Mouse (Mus musculus): ENCODE results near the gene Mrpl48. TPM values are rescaled to one million over a fixed set of nuclear protein-coding genes. Genes with fewer than 3 reads are reported as not detected.

Mrpl48 gene
- polyA plus RNA-seq, 1 experiment from 2014 or later = 56.6 TPM

- Histone ChIP-seq H3K9me3 (no peaks in the 10 kb centered on the region), H3K4me1 (no peaks in the 10 kb centered on the region; the same call in 1 of the 2 replicates), H3K27me3 (replicated peaks; ENCODE audit: low read depth, poor library complexity, severe bottlenecking) (no peaks in the 10 kb centered on the region), H3K27ac (replicated peaks) (no peak overlapping the region), H3K36me3 (replicated peaks) (peaks cover 14% of the 10 kb centered on the region), H3K4me3 (no peak overlapping the region)
- 96% methylated on average over 3 of the region's 3 CpGs for WGBS
- no peak for DNase-seq (ENCODE audit: low spot score)
These were observed 58.3 kb downstream of the Mrpl48 start for GRCm38 (mm10) chr7:100549796-100550195.

- H3K36me3 ChIP-seq (replicated peaks) = peaks cover 14% of the 10 kb centered on the region
- no peak for DNase-seq (ENCODE audit: low spot score)
- H3K27ac ChIP-seq (replicated peaks) = no peak overlapping the region
- H3K4me3 ChIP-seq = no peak overlapping the region
- no peaks in the 10 kb centered on the region for H3K4me1 ChIP-seq
- no peaks in the 10 kb centered on the region for H3K9me3 ChIP-seq
- WGBS = 85% methylated on average over 4 of the region's 4 CpGs
- no peaks in the 10 kb centered on the region for H3K27me3 ChIP-seq (replicated peaks; ENCODE audit: low read depth, poor library complexity, severe bottlenecking)
These were observed 60.5 kb downstream of the Mrpl48 start for GRCm38 (mm10) chr7:100547631-100548030.

GRCm38 (mm10) chr7:100544437-100544836, 63.7 kb downstream of the Mrpl48 start:
- Histone ChIP-seq H3K4me1 (no peaks in the 10 kb centered on the region), H3K4me3 (no peak overlapping the region), H3K27ac (replicated peaks) (no peak overlapping the region), H3K9me3 (no peaks in the 10 kb centered on the region), H3K27me3 (replicated peaks; ENCODE audit: low read depth, poor library complexity, severe bottlenecking) (no peaks in the 10 kb centered on the region), H3K36me3 (replicated peaks) (peaks cover 21% of the 10 kb centered on the region)
- no peak for DNase-seq (ENCODE audit: low spot score)
- WGBS = 56% methylated on average over 1 of the region's 1 CpGs

- Histone ChIP-seq H3K4me3 (no peak overlapping the region), H3K36me3 (replicated peaks) (peaks cover 20% of the 10 kb centered on the region), H3K4me1 (peaks cover 14% of the 10 kb centered on the region), H3K27ac (replicated peaks) (no peak overlapping the region), H3K9me3 (no peaks in the 10 kb centered on the region), H3K27me3 (replicated peaks; ENCODE audit: low read depth, poor library complexity, severe bottlenecking) (no peaks in the 10 kb centered on the region)
- 96% methylated on average over 9 of the region's 9 CpGs for WGBS
- no peak for DNase-seq (ENCODE audit: low spot score)
These were observed 68.6 kb downstream of the Mrpl48 start for GRCm38 (mm10) chr7:100539516-100539915.

- H3K27ac ChIP-seq (replicated peaks) = peak overlapping the region; percentile 88
These were observed 70.6 kb downstream of the Mrpl48 start for GRCm38 (mm10) chr7:100537519-100537902.

GRCm38 (mm10) chr7:100536804-100537518, 71.1 kb downstream of the Mrpl48 start, which contains the start of gene Coa4:
Gene Coa4, plus strand, starts transcription at chr7:100537071.
- peak within 1 kb of the TSS; percentile 88 for H3K27ac ChIP-seq (replicated peaks)
- H3K4me3 ChIP-seq = peak within 1 kb of the TSS; percentile 69
- H3K27me3 ChIP-seq (replicated peaks; ENCODE audit: low read depth, poor library complexity, severe bottlenecking) = no peaks in the 10 kb centered on the region
- WGBS = under 1% methylated on average over 33 of the region's 33 CpGs
- H3K36me3 ChIP-seq (replicated peaks) = peaks cover 20% of the 10 kb centered on the region
- DNase-seq (ENCODE audit: low spot score) = peak; percentile 95
- peaks cover 14% of the 10 kb centered on the region for H3K4me1 ChIP-seq
- H3K9me3 ChIP-seq = no peaks in the 10 kb centered on the region

More at GRCm38 (mm10) chr7:100537519-100537902, 70.6 kb downstream of the Mrpl48 start:
- H3K27me3 ChIP-seq (replicated peaks; ENCODE audit: low read depth, poor library complexity, severe bottlenecking) = no peaks in the 10 kb centered on the region
- peak overlapping the region; percentile 69 for H3K4me3 ChIP-seq
- H3K4me1 ChIP-seq = peaks cover 14% of the 10 kb centered on the region
- 34% methylated on average over 7 of the region's 7 CpGs for WGBS
- H3K9me3 ChIP-seq = no peaks in the 10 kb centered on the region
- no peak for DNase-seq (ENCODE audit: low spot score)
- peaks cover 20% of the 10 kb centered on the region for H3K36me3 ChIP-seq (replicated peaks)

GRCm38 (mm10) chr7:100535831-100536230, 72.3 kb downstream of the Mrpl48 start:
- H3K9me3 ChIP-seq = no peaks in the 10 kb centered on the region
- DNase-seq (ENCODE audit: low spot score) = no peak
- H3K27ac ChIP-seq (replicated peaks) = peak overlapping the region; percentile 88; the same call in 1 of the 2 replicates
- WGBS = 86% methylated on average over 2 of the region's 2 CpGs
- no peaks in the 10 kb centered on the region for H3K27me3 ChIP-seq (replicated peaks; ENCODE audit: low read depth, poor library complexity, severe bottlenecking)
- H3K4me1 ChIP-seq = peaks cover 14% of the 10 kb centered on the region
- H3K36me3 ChIP-seq (replicated peaks) = peaks cover 20% of the 10 kb centered on the region
- peak overlapping the region; percentile 69 for H3K4me3 ChIP-seq

- H3K9me3 ChIP-seq = no peaks in the 10 kb centered on the region
- no peak for DNase-seq (ENCODE audit: low spot score)
- peaks cover 14% of the 10 kb centered on the region for H3K4me1 ChIP-seq
- H3K4me3 ChIP-seq = no peak overlapping the region
- no peaks in the 10 kb centered on the region for H3K27me3 ChIP-seq (replicated peaks; ENCODE audit: low read depth, poor library complexity, severe bottlenecking)
- H3K27ac ChIP-seq (replicated peaks) = no peak overlapping the region
- peaks cover 6% of the 10 kb centered on the region for H3K36me3 ChIP-seq (replicated peaks)
- 85% methylated on average over 3 of the region's 3 CpGs for WGBS
These were observed 73.9 kb downstream of the Mrpl48 start for GRCm38 (mm10) chr7:100534216-100534615.

GRCm38 (mm10) chr7:100533503-100533902, 74.6 kb downstream of the Mrpl48 start:
- Histone ChIP-seq H3K36me3 (replicated peaks) (no peaks in the 10 kb centered on the region), H3K9me3 (no peaks in the 10 kb centered on the region), H3K27ac (replicated peaks) (no peak overlapping the region), H3K27me3 (replicated peaks; ENCODE audit: low read depth, poor library complexity, severe bottlenecking) (no peaks in the 10 kb centered on the region), H3K4me1 (peaks cover 14% of the 10 kb centered on the region), H3K4me3 (no peak overlapping the region)
- 76% methylated on average over 2 of the region's 2 CpGs for WGBS
- no peak for DNase-seq (ENCODE audit: low spot score)

- Histone ChIP-seq H3K4me3 (no peak overlapping the region), H3K36me3 (replicated peaks) (no peaks in the 10 kb centered on the region), H3K27ac (replicated peaks) (no peak overlapping the region), H3K4me1 (no peaks in the 10 kb centered on the region), H3K9me3 (no peaks in the 10 kb centered on the region), H3K27me3 (replicated peaks; ENCODE audit: low read depth, poor library complexity, severe bottlenecking) (no peaks in the 10 kb centered on the region)
- DNase-seq (ENCODE audit: low spot score) = no peak
- WGBS = 90% methylated on average over 5 of the region's 5 CpGs
These were observed 77.3 kb downstream of the Mrpl48 start for GRCm38 (mm10) chr7:100530766-100531165.

GRCm38 (mm10) chr7:100524669-100525068, 83.4 kb downstream of the Mrpl48 start:
- no peaks in the 10 kb centered on the region for H3K27me3 ChIP-seq (replicated peaks; ENCODE audit: low read depth, poor library complexity, severe bottlenecking)
- 74% methylated on average over 8 of the region's 8 CpGs for WGBS
- DNase-seq (ENCODE audit: low spot score) = no peak
- H3K9me3 ChIP-seq = no peaks in the 10 kb centered on the region
- H3K4me1 ChIP-seq = no peaks in the 10 kb centered on the region
- no peaks in the 10 kb centered on the region for H3K36me3 ChIP-seq (replicated peaks)
- no peak overlapping the region for H3K4me3 ChIP-seq
- no peak overlapping the region for H3K27ac ChIP-seq (replicated peaks)

- no peaks in the 10 kb centered on the region for H3K36me3 ChIP-seq (replicated peaks)
- H3K4me1 ChIP-seq = no peaks in the 10 kb centered on the region
- WGBS = 75% methylated on average over 3 of the region's 3 CpGs
- no peak overlapping the region for H3K27ac ChIP-seq (replicated peaks)
- DNase-seq (ENCODE audit: low spot score) = no peak
- no peaks in the 10 kb centered on the region for H3K27me3 ChIP-seq (replicated peaks; ENCODE audit: low read depth, poor library complexity, severe bottlenecking)
- H3K9me3 ChIP-seq = no peaks in the 10 kb centered on the region
- no peak overlapping the region for H3K4me3 ChIP-seq
These were observed 85.9 kb downstream of the Mrpl48 start for GRCm38 (mm10) chr7:100522222-100522621.

GRCm38 (mm10) chr7:100520663-100521285, 87.3 kb downstream of the Mrpl48 start:
- peak; percentile 88 for DNase-seq (ENCODE audit: low spot score)
- Histone ChIP-seq H3K4me1 (no peaks in the 10 kb centered on the region), H3K27me3 (replicated peaks; ENCODE audit: low read depth, poor library complexity, severe bottlenecking) (no peaks in the 10 kb centered on the region), H3K9me3 (no peaks in the 10 kb centered on the region), H3K4me3 (no peak overlapping the region), H3K27ac (replicated peaks) (no peak overlapping the region), H3K36me3 (replicated peaks) (no peaks in the 10 kb centered on the region)
- WGBS = 21% methylated on average over 10 of the region's 10 CpGs
